Mouse (Mus musculus) induced T-regulatory cell, adult 2 months (primary cell): ENCODE data around the gene Pm20d1.

ENCODE experiments used
- DNase-seq: peaks from one replicate; pipeline ENCODE4 v3.0.0-alpha.2; 2012; ENCODE audit warnings: low read depth

Pm20d1 gene

DNA sequence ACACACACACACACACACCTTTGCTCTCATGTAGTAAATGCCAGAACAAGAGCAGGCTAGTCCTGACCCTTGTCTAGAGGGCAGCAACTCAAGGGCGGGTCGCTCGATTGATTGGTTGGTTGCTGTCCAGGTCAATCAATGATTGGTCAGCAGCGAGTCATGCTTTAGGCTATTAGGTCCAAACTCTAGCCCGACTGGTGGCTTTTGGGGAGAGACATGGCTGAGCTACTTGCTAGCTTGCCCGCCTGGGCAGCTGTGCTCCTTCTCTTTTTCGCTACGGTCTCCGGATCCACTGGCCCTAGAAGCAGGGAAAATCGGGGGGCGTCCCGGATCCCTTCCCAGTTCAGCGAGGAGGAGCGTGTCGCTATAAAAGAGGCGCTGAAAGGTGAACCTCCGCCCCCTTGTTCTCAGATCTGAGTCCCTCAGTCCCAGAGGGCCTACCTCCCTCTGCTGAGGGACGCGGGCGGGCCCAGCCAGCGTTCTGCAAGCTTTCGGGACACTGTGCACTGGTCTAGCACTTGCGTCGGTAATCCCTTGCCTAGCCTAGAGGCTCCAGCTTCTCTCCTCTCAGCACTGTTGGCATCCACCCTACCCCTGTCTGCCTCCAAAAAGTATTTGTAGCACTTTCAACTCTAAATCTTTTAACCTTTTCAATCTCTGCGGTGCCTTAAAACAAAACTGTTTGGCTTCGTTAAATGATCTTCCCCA is at the start of gene Pm20d1:
Gene Pm20d1 (plus strand): TSS at position 180 of the 708 bp plus-strand sequence.
- DNase-seq, result no peak

- no peak for DNase-seq
Observed at GRCm38 (mm10) chr1:131747761-131748160, 49.4 kb upstream of the Pm20d1 start.

DNA sequence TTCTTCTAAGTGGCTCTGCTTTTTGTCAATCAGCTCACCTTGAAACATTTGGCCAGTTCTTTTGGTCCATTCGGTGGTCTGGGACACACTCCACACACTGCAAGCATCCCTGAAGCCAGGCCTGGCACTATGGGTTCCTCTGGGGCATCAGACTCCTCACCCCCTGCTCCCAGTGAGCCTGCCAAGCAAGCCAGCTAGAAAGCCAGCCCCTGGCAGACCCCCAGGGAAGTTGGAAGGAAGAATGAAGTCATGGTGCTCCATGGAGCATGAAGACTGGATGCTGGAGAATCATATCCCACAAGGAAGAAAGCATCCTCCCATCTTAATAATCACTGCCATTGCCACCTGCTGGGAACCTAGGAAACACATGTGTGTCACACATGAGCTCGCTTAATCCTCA is 48.5 kb upstream of the Pm20d1 start:
- DNase-seq, result no peak

GRCm38 (mm10) chr1:131749706-131750545 is 47.3 kb upstream of the Pm20d1 start:
- no peak for DNase-seq

GRCm38 (mm10) chr1:131751181-131751890 is 45.8 kb upstream of the Pm20d1 start:
- DNase-seq, result no peak

DNA sequence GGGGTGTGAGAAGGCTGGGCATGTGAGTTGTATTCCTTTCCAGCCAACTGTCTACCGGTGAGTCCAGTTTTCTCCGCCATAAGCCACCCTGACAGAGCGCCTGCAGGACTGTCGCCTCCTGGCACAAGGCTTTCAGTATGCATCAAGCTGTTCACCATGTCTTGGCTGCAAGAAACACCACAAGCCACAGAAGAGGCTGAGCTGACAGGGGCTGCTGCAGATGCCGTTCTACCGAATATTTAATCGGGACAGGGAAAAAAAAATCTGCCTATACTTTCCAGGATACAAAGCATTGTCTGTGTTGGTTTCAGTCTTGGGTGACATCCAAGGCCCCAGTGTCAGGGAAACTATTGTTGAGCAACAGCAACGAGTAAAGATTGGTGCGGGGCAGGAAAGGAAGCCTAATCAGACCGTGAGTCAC is 45.3 kb upstream of the Pm20d1 start:
- no peak for DNase-seq

DNA sequence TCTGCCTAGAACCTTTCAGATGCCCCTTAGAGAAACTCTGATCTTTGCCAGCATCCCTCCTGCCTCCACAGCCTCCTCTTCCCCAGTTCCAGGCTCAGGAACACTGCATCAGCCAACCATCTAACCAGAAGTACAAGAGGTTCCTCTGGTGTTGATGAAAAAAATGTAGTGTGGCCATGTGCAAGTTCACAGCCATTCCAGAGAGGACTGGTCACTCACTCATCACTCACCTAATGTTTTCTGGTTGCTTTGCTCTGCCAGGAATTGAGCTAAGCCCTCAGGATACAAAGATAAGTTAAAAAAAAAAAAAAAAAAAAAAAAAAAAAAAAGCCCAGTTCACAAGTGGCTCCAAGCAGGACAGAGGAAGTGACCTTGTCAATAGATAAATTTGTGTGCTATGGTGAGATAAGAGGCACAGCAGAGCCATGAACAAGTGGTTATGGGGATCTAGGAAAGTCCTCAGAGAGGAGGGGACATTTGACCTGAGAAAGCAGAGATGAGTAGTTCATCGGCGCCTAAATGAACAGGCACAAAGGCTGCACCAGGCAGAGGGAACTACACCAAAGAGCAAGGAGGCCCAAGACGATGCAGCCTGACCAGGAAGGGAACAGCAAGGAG is 42.9 kb upstream of the Pm20d1 start:
- no peak for DNase-seq

GRCm38 (mm10) chr1:131754916-131755315 is 42.3 kb upstream of the Pm20d1 start:
- DNase-seq, result peak; percentile 12

GRCm38 (mm10) chr1:131757211-131757610 is 40.0 kb upstream of the Pm20d1 start:
- DNase-seq, result no peak

GRCm38 (mm10) chr1:131758796-131759195 is 38.4 kb upstream of the Pm20d1 start:
- DNase-seq, result no peak

DNA sequence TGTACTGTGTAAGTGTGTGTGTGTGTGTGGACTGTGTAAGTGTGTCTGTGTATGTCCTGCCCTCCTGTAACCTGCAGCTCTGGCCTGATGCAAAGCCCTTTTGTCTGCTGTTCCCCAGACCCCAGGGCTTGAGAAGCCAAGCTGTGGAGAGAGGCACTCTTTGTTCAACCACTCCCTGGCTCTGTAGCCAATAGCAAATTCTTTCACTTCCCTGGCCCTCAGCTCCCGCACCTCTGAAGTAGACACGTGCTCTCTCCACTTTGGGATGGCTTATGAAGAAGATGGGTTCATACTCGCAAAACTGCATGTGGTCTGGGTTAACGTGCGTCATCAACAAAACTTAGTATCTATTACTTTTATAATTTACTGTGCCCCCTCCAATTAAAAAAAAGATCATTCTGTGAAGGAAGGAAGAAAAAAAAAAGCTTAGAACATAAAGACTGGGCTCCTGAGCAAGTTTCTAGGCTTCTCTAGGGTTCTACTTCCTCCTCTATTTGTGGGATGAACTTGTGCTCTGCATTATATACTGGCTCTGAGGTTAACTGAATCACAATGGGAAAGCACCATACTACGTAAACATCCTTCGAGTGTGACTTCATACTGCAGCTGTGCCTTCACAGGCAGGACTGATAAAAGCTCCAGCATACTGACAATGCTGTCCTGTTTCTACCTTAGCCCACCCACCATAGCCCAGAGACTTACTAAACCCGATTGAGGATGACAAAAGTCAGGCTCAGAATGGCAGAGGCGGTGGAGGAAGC is 37.3 kb upstream of the Pm20d1 start:
- peak; percentile 34 for DNase-seq

DNA sequence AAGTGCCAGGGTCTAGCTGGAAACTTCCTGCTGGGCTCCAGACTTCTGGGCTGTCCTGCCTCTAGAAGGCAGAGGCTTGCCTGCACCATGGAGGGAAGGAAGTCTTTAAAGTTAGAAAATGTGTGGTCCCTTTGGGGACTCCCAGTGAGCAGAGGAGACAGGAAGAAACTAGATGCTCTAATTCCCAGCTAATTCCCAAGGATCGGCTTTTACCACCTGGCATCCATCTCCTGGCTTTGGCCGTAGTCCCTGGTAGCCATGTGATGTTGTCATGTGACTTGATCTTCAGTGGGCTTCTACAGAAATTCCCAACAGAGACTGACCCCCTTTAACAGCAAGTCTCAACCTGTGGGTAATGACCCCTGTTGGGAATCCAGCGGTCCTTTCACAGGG is 36.8 kb upstream of the Pm20d1 start:
- no peak for DNase-seq

DNA sequence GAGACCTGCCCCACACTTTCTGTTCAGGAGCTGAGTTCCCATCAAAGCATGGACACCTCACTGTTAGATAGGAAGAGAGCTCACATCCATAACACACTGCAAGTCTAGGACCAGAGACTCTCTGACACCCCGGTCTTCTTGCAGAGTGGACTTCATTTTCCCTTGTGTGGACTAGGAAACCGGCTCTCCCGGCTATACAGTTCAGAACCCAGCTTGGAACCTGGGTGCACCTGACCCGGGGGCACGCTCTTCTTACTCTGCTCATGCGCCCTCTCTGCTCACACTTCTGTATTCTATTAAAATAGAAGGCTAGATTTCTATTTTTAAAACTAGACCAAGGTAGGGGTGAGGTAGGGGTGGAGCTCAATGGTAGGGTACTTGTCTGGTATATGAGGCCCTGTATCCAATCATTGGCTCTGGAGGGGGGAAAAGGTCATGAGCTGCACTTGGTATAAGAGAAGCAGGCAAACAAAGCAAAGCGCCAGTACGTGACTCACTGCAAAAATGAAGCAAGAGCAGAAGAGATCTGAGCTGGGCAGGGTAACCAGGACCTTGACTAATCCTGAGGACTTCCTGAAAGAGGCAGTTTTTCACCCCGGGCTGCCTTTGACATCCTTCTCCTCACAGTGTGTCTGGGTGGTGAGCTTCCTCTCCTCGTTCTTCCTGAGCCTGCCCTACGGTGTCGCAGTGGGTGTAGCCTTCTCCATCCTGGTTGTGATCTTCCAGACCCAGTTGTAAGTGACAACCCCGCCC is 35.9 kb upstream of the Pm20d1 start:
- DNase-seq, result no peak

DNA sequence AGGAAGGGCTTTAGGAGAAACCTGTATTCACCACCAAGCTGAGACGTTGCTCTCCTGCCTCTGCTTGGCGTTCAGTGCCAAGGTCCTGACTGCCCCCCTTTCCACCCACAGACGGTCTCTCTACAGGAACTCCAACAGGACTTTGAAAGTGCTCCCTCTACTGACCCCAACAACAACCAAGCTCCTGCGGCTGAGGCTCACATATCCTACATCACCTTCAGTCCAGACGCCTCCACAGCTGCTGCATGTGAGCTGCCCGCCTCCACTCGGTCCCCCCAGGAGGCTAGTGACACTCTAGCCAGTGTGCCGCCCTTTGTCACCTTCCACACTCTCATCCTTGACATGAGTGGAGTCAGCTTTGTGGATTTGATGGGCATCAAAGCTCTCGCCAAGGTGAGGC is 33.5 kb upstream of the Pm20d1 start:
- no peak for DNase-seq

- DNase-seq, result no peak
Observed at GRCm38 (mm10) chr1:131764581-131765338, 32.4 kb upstream of the Pm20d1 start.

DNA sequence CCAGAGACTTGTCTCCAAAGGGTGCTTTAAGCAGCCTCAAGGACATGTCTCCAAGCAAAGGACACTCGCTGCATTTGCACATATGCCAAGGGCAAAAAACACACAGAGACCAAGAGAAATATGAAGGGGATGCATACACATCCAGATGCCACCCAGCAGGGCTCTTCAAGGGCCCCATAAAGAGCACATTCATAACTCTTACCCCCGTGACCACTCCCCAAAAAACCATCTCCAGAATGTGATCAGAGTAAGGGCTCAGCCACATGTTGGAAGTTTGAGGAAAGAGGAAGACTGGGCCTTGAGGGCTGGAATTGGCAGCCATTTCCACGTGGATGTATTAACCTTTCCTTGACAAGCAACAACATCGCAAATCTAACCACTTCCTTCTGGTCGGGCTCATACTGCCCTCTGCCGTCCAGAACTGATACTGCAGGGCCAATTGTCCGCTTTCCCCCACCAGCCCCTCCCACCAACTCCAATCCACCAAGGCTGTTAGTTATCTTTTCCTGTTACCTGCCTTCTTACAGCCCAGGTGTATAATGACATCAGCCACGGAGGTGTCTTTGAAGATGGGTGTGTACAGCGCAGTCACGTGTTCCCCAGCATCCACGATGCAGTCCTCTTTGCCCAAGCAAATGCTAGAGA is 31.7 kb upstream of the Pm20d1 start:
- peak; percentile 85 for DNase-seq

GRCm38 (mm10) chr1:131769296-131769695 is 27.9 kb upstream of the Pm20d1 start:
- DNase-seq, result no peak

- DNase-seq, result no peak
Observed at GRCm38 (mm10) chr1:131770656-131771055, 26.5 kb upstream of the Pm20d1 start.

DNA sequence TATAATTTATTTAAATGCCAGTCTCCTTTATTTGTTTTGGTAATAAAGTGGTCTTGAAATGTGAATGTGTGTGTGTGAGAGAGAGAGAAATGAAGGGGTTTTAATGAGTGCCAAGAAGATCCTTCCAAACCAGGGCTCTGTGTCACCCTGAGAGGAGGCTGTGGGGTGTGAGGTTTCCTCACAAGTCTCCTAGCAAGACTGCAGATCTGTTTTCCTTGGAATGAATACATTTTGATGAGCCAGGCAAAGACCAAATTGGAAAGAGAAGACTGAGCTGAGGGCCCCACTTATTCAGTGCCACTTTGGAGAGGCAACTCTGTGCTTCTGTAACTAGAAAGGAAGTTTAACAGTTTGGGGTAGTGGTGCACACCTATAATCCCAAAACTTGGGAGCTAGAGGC is 25.7 kb upstream of the Pm20d1 start:
- DNase-seq, result no peak

DNA sequence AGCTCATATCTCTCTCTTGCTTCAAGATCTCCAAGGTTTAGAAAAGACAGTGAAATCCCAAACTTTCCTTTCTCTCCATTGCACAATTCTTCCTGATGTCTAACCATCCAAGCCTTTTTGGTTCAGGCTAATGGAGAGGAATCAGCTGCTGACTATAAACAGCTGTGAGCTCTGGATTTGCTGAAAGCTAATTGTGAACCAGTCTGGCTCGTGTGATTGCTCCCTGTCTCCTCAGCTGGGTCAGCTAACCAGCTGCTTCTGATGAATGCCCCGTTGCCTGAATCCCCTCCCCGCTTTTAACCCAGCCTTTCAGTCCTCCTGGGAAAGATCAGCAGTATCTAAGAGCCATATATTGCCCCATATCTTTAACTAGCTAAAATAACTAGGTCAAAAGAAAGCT is 2.6 kb upstream of the Pm20d1 start:
- no peak for DNase-seq
